26 mouse cellular contexts compared by ENCODE assay signal in genomic region chr1:11566730-11567129, GRCm38 (mm10).
DNase-seq lines count a peak whose midpoint lies in the region; ATAC-seq lines count a peak whose summit lies in the region.
"Had no signal": no experiment of that assay in that cellular context is flagged by ENCODE, and none has a peak within 500 bp of the region (broad histone marks: within the 10 kb centered on the region; RNA-seq: fewer than 3 reads in every experiment).

No protein-coding gene starts in this region.

- 0 out of 2 replicates have a peak, but pooled peaks have one; percentile 6 for ATAC-seq in forebrain, embryonic 13.5 days
- ATAC-seq in forebrain, embryonic 11.5 days (replicated peaks; ENCODE audit: low FRiP score) = no peak
- ATAC-seq: activated CD4-positive, CD25-positive, alpha-beta regulatory T cell, adult 4 months; CD4-positive, CD25-positive, alpha-beta regulatory T cell, adult 4 months; forebrain, postnatal 0 days; Patski had no signal

- H3K9me3 ChIP-seq in forebrain, embryonic 13.5 days (replicated peaks) = no peaks in the 10 kb centered on the region
- no peaks in the 10 kb centered on the region for H3K9me3 ChIP-seq in forebrain, embryonic 11.5 days (ENCODE audit: control insufficient read depth, low read length)
- H3K9me3 ChIP-seq: embryonic facial prominence, embryonic 10.5 days; embryonic facial prominence, embryonic 12.5 days; forebrain, embryonic 12.5 days; forebrain, embryonic 15.5 days; G1E had no signal

- 77% methylated on average over 2 of the region's 2 CpGs for WGBS in forebrain, embryonic 13.5 days
- 83% methylated on average over 2 of the region's 2 CpGs for WGBS in forebrain, embryonic 11.5 days

- H3K4me1 ChIP-seq in forebrain, embryonic 13.5 days = no peaks in the 10 kb centered on the region
- H3K4me1 ChIP-seq in forebrain, embryonic 11.5 days (replicated peaks; ENCODE audit: control insufficient read depth, insufficient read depth, low read length) = no peaks in the 10 kb centered on the region
- H3K4me1 ChIP-seq: embryonic facial prominence, embryonic 10.5 days; embryonic facial prominence, embryonic 12.5 days; forebrain, embryonic 12.5 days; forebrain, embryonic 15.5 days had no signal

- H3K27me3 ChIP-seq in forebrain, embryonic 13.5 days = no peaks in the 10 kb centered on the region
- no peaks in the 10 kb centered on the region for H3K27me3 ChIP-seq in forebrain, embryonic 11.5 days (ENCODE audit: control insufficient read depth, insufficient read depth, low read length)
- H3K27me3 ChIP-seq: CH12.LX; embryonic facial prominence, embryonic 12.5 days; forebrain, embryonic 12.5 days; forebrain, embryonic 15.5 days; Patski had no signal

- H3K4me3 ChIP-seq in forebrain, embryonic 13.5 days = no peak overlapping the region
- no peak overlapping the region for H3K4me3 ChIP-seq in forebrain, embryonic 11.5 days (ENCODE audit: low read depth, low read length)
- H3K4me3 ChIP-seq: embryonic facial prominence, embryonic 10.5 days; embryonic facial prominence, embryonic 12.5 days; forebrain, embryonic 12.5 days; forebrain, embryonic 15.5 days had no signal

- no peak overlapping the region for H3K27ac ChIP-seq in forebrain, embryonic 13.5 days
- no peak overlapping the region for H3K27ac ChIP-seq in forebrain, embryonic 11.5 days (ENCODE audit: low read depth, low read length)
- H3K27ac ChIP-seq: embryonic facial prominence, embryonic 10.5 days; embryonic facial prominence, embryonic 12.5 days; forebrain, embryonic 12.5 days; forebrain, embryonic 15.5 days had no signal

- no peak overlapping the region for H3K4me2 ChIP-seq in forebrain, embryonic 13.5 days
- H3K4me2 ChIP-seq in forebrain, embryonic 11.5 days (ENCODE audit: low read depth, low read length, severe bottlenecking) = no peak overlapping the region
- H3K4me2 ChIP-seq: embryonic facial prominence, embryonic 12.5 days; forebrain, embryonic 12.5 days; forebrain, embryonic 15.5 days had no signal

- no peak overlapping the region for H3K9ac ChIP-seq in forebrain, embryonic 13.5 days
- H3K9ac ChIP-seq in forebrain, embryonic 11.5 days (ENCODE audit: low read length) = no peak overlapping the region
- H3K9ac ChIP-seq: embryonic facial prominence, embryonic 12.5 days; forebrain, embryonic 12.5 days; forebrain, embryonic 15.5 days; forebrain, postnatal 0 days had no signal

- DNase-seq in forebrain, embryonic 11.5 days (ENCODE audit: low spot score) = no peak
- peak; percentile 25 for DNase-seq in layer of hippocampus, adult 11-12 months (ENCODE audit: low spot score)
- DNase-seq in layer of hippocampus, postnatal 10 days (ENCODE audit: low spot score in 2 of 2) = no peak
- DNase-seq in layer of hippocampus, adult 9-11 months = peak; percentile 54
- no peak for DNase-seq in layer of hippocampus, postnatal 14 days (ENCODE audit: low spot score in 2 of 2)
- DNase-seq in brain, adult 2 months (ENCODE audit: low read depth, low spot score) = peak; percentile 65
- DNase-seq: adrenal gland, adult 8-10 months; adrenal gland, postnatal 14 days; adrenal gland, postnatal 36 days; B cell, adult 2 months; cerebellum, adult 11 months; cerebellum, adult 2 months; cerebellum, adult 9-10 months; cerebellum, postnatal 10 days; cerebellum, postnatal 25 days; forebrain, postnatal 0 days had no signal

- no peaks in the 10 kb centered on the region for H3K36me3 ChIP-seq in forebrain, embryonic 13.5 days (ENCODE audit: poor library complexity, severe bottlenecking)
- no peaks in the 10 kb centered on the region for H3K36me3 ChIP-seq in forebrain, embryonic 11.5 days (ENCODE audit: control insufficient read depth, insufficient read depth, low read length)
- H3K36me3 ChIP-seq: embryonic facial prominence, embryonic 10.5 days; embryonic facial prominence, embryonic 12.5 days; forebrain, embryonic 12.5 days; forebrain, embryonic 15.5 days; G1E had no signal

Comparison
In these comparisons a context has a peak if more than half of its experiments do, and no peak if none do; other contexts are left out.
1. DNase-seq: peak in layer of hippocampus, adult 11-12 months (single experiment), layer of hippocampus, adult 9-11 months (single experiment) and brain, adult 2 months (single experiment); none in forebrain, embryonic 11.5 days (single experiment), layer of hippocampus, postnatal 10 days (0 of 2) and layer of hippocampus, postnatal 14 days (0 of 2).